Mouse (Mus musculus): Measurements from ENCODE around the gene Adam17. TPM values are rescaled to one million over a fixed set of nuclear protein-coding genes. Genes with fewer than 3 reads are reported as not detected.

Gene Adam17
- total and polyA plus RNA-seq, 2 experiments from 2014 or later = 16.5 to 19.0 TPM

DNA sequence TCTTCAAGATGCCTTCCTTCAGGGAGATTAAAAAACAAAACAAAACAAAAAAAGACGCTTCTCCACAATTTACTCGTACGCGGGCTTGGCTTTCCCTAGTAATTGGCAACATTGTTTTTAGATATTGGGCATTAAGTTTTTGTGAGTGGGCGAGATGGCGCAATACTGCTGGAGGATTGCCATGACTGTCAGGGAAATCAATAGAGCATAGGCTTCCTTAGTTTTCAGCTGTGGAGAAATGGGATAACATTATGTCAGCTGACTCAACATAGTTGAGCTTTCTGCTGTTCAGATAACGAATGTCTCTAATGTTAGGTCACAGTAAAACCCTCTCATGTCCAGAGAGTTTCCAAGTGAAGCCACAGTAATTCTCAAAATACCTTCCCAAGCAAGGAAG lies 56.6 kb downstream of the Adam17 start:
- Histone ChIP-seq H3K4me2 (ENCODE audit: low read depth, low read length) (peak overlapping the region; percentile 67), H3K36me3 (replicated peaks; ENCODE audit: control insufficient read depth, insufficient read depth, low read length) (peaks cover 43% of the 10 kb centered on the region), H3K4me1 (ENCODE audit: control insufficient read depth, insufficient read depth) (peaks cover 5% of the 10 kb centered on the region; the same call in 1 of the 2 replicates), H3K9ac (replicated peaks; ENCODE audit: low read depth, low read length) (peak overlapping the region; percentile 42), H3K27ac (ENCODE audit: low read depth) (peak overlapping the region; percentile 26; the same call in 1 of the 2 replicates), H3K4me3 (ENCODE audit: low read depth, low read length) (peak overlapping the region; percentile 65), H3K9me3 (replicated peaks; ENCODE audit: control insufficient read depth, low read length) (no peaks in the 10 kb centered on the region), H3K27me3 (ENCODE audit: control insufficient read depth, insufficient read depth, low read length) (no peaks in the 10 kb centered on the region)
- WGBS = 29% methylated on average over 7 of the region's 7 CpGs
- ATAC-seq (ENCODE audit: insufficient read depth, low read depth) (no peak), DNase-seq (ENCODE audit: low spot score) (no peak)
- TF ChIP-seq EP300 (IDR thresholded peaks at IDR 0.05; ENCODE audit: low read depth) = no peak
- no peak for TF ChIP-seq CTCF (IDR thresholded peaks at IDR 0.05; ENCODE audit: low read depth)

DNA sequence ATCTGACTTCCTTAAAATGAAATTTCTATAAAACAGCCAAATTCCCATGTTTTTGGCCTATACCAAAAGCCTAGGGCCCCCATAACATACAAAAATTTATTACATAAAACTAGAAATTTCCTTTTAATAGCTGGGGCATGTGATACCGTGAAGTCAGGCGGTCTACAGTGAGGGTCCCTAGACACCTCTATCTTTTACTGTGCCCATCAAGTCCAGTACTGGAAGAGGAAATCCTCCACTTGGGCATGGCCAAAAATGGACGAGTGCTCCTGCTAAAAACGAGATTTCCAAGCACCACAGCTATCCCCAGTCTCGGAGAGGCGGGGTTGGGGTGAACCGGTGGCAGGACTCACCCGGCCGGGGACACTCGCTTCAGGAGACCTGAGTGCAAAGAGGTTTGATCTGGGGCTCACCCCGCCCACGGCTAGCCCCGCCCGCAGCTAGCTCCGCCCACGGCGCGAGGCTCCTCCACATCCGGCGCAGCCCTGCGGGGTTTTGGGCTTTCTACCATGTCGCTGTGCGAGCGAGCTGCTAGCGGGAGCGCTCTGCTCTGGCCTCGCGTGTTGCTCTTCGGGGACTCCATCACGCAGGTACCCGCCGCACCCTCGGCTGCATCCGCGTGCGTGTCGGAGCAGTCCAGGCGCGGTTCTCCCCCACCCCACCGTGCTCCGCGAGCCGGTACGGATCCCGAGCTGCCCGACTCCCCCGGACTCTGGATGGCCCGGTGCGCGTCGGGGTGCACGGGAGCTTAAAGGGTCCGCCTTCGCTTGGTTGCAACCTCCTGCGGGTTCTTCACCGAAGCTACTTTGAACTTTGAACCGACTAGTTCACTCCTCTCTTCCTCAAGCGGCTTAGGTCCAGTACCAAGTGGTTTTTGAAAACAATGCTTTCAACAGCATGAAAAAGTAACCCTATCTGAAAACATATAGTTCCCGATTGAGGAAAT lies 57.2 kb downstream of the Adam17 start, which contains the start of gene Iah1:
Gene Iah1 (plus strand): TSS at position 467 of the 946 bp plus-strand sequence.
- Histone ChIP-seq H3K36me3 (replicated peaks; ENCODE audit: control insufficient read depth, insufficient read depth, low read length) (peaks cover 49% of the 10 kb centered on the region), H3K9me3 (replicated peaks; ENCODE audit: control insufficient read depth, low read length) (no peaks in the 10 kb centered on the region), H3K4me3 (ENCODE audit: low read depth, low read length) (peak within 1 kb of the TSS; percentile 65), H3K27ac (ENCODE audit: low read depth) (peak within 1 kb of the TSS; percentile 57), H3K4me2 (ENCODE audit: low read depth, low read length) (peak within 1 kb of the TSS; percentile 67), H3K4me1 (ENCODE audit: control insufficient read depth, insufficient read depth) (peaks cover 5% of the 10 kb centered on the region; the same call in 1 of the 2 replicates), H3K27me3 (ENCODE audit: control insufficient read depth, insufficient read depth, low read length) (no peaks in the 10 kb centered on the region), H3K9ac (replicated peaks; ENCODE audit: low read depth, low read length) (peak within 1 kb of the TSS; percentile 42)
- peak; percentile 88 for ATAC-seq (ENCODE audit: insufficient read depth, low read depth)
- TF ChIP-seq EP300 (IDR thresholded peaks at IDR 0.05; ENCODE audit: low read depth) = no peak
- no peak for TF ChIP-seq CTCF (IDR thresholded peaks at IDR 0.05; ENCODE audit: low read depth)
- 2% methylated on average over 58 of the region's 59 CpGs for WGBS
- peak; percentile 59 for DNase-seq (ENCODE audit: low spot score)

DNA sequence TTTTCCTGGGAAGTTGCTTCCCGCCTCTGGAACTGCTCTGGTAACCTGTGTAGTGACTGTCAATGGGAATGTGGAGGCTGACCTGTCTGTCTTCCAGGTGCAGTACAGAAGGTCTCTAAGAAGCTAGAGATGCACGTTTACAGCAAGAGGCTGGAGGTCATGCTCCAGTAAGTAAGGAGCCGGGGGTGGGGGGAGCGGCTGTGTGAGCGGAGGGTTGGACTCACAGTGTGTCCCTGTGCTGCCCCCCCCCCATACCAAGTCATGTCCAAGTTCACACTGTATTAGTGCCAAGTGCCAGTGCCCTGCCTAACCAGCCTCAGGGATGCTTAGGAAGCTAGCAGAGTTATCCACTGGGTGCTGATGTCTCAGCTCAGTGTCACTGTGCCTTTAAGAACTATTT lies 61.2 kb downstream of the Adam17 start:
- Histone ChIP-seq H3K27ac (ENCODE audit: low read depth) (no peak overlapping the region), H3K4me2 (ENCODE audit: low read depth, low read length) (no peak overlapping the region), H3K9ac (replicated peaks; ENCODE audit: low read depth, low read length) (no peak overlapping the region), H3K27me3 (ENCODE audit: control insufficient read depth, insufficient read depth, low read length) (no peaks in the 10 kb centered on the region), H3K9me3 (replicated peaks; ENCODE audit: control insufficient read depth, low read length) (no peaks in the 10 kb centered on the region), H3K4me3 (ENCODE audit: low read depth, low read length) (no peak overlapping the region), H3K36me3 (replicated peaks; ENCODE audit: control insufficient read depth, insufficient read depth, low read length) (peaks cover 75% of the 10 kb centered on the region), H3K4me1 (ENCODE audit: control insufficient read depth, insufficient read depth) (peaks cover 2% of the 10 kb centered on the region; the same call in 1 of the 2 replicates)
- DNase-seq (ENCODE audit: low spot score) = no peak
- TF ChIP-seq EP300 (IDR thresholded peaks at IDR 0.05; ENCODE audit: low read depth) (no peak), CTCF (IDR thresholded peaks at IDR 0.05; ENCODE audit: low read depth) (no peak)
- ATAC-seq (ENCODE audit: insufficient read depth, low read depth) = no peak
- WGBS = 88% methylated on average over 5 of the region's 5 CpGs

DNA sequence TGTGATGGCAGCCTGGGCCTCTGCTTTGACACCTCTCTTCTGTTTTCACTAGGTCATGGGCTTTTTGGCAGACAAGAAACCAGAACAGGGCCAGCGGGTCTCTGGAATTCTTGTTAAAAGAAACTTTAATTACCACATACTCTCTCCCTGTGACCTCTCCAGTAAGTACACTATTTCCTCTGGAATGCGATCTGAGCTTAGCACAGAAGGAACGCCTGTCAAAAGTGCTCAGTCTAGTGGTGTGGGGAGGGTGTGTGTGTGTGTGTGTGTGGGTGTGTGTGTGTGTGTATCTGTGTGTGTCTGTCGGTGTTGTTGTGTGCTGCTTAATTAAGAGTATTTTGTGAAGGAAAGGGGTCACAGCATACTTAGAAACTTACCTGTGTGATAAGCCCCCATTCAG lies 66.7 kb downstream of the Adam17 start:
- no peaks in the 10 kb centered on the region for H3K9me3 ChIP-seq (replicated peaks; ENCODE audit: control insufficient read depth, low read length)
- ATAC-seq (ENCODE audit: insufficient read depth, low read depth) (no peak), DNase-seq (ENCODE audit: low spot score) (no peak)
- no peak overlapping the region for H3K4me2 ChIP-seq (ENCODE audit: low read depth, low read length)
- H3K4me3 ChIP-seq (ENCODE audit: low read depth, low read length) = no peak overlapping the region
- H3K27me3 ChIP-seq (ENCODE audit: control insufficient read depth, insufficient read depth, low read length) = no peaks in the 10 kb centered on the region
- H3K4me1 ChIP-seq (ENCODE audit: control insufficient read depth, insufficient read depth) = no peaks in the 10 kb centered on the region
- no peak for TF ChIP-seq EP300 (IDR thresholded peaks at IDR 0.05; ENCODE audit: low read depth)
- no peak for TF ChIP-seq CTCF (IDR thresholded peaks at IDR 0.05; ENCODE audit: low read depth)
- 83% methylated on average over 4 of the region's 4 CpGs for WGBS
- H3K9ac ChIP-seq (replicated peaks; ENCODE audit: low read depth, low read length) = no peak overlapping the region
- peaks cover 94% of the 10 kb centered on the region for H3K36me3 ChIP-seq (replicated peaks; ENCODE audit: control insufficient read depth, insufficient read depth, low read length)
- no peak overlapping the region for H3K27ac ChIP-seq (ENCODE audit: low read depth)

DNA sequence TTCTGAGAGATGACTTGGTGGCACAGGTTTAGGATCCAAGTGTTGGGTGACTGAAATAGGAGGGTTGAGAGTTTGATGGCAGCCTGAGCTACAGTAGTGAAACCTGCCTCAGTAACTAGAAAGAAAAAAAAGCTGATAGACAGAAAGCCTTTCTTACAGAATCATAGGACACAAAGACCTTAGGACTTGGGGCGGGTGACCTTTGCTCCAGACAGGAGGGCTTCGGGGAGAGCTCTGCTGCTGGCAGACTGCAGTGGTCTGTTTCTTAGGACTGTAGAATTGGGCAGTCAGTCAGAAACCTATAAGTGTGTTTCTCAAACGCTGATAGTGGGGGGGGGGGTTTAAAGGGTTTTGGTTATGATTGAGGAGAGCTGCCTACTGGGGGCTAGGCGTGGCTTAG lies 67.7 kb downstream of the Adam17 start:
- Histone ChIP-seq H3K4me3 (ENCODE audit: low read depth, low read length) (no peak overlapping the region), H3K9ac (replicated peaks; ENCODE audit: low read depth, low read length) (no peak overlapping the region), H3K27ac (ENCODE audit: low read depth) (no peak overlapping the region), H3K9me3 (replicated peaks; ENCODE audit: control insufficient read depth, low read length) (no peaks in the 10 kb centered on the region), H3K27me3 (ENCODE audit: control insufficient read depth, insufficient read depth, low read length) (no peaks in the 10 kb centered on the region), H3K4me2 (ENCODE audit: low read depth, low read length) (no peak overlapping the region), H3K36me3 (replicated peaks; ENCODE audit: control insufficient read depth, insufficient read depth, low read length) (peaks cover 91% of the 10 kb centered on the region), H3K4me1 (ENCODE audit: control insufficient read depth, insufficient read depth) (no peaks in the 10 kb centered on the region)
- WGBS = 87% methylated on average over 4 of the region's 4 CpGs
- no peak for ATAC-seq (ENCODE audit: insufficient read depth, low read depth)
- TF ChIP-seq EP300 (IDR thresholded peaks at IDR 0.05; ENCODE audit: low read depth) = no peak
- no peak for TF ChIP-seq CTCF (IDR thresholded peaks at IDR 0.05; ENCODE audit: low read depth)
- no peak for DNase-seq (ENCODE audit: low spot score)
